Mouse (Mus musculus): ENCODE data around the gene Rnf123. TPM values are rescaled to one million over a fixed set of nuclear protein-coding genes. Genes with fewer than 3 reads are reported as not detected.
A peak's percentile ranks its signal among the peaks of the same experiment; 100 is the strongest.

Gene Rnf123
- polyA plus RNA-seq, 1 experiment: 20.9 TPM

GRCm38 (mm10) chr9:108065491-108066011 is 17.6 kb downstream of the Rnf123 start:
- Histone ChIP-seq H3K4me1 (ENCODE audit: control insufficient read depth, insufficient read depth, low read length) (no peaks in the 10 kb centered on the region), H3K27ac (ENCODE audit: insufficient read depth, low read length) (no peak overlapping the region), H3K36me3 (ENCODE audit: control insufficient read depth, insufficient read depth, low read length, poor library complexity, severe bottlenecking) (no peaks in the 10 kb centered on the region), H3K27me3 (ENCODE audit: control insufficient read depth, insufficient read depth, low read length, poor library complexity, severe bottlenecking) (no peaks in the 10 kb centered on the region), H3K9ac (ENCODE audit: low read depth, poor library complexity, severe bottlenecking) (no peak overlapping the region), H3K4me3 (ENCODE audit: low read depth, low read length) (no peak overlapping the region), H3K9me3 (replicated peaks; ENCODE audit: control insufficient read depth, insufficient read depth, low read length, poor library complexity, severe bottlenecking) (no peaks in the 10 kb centered on the region)
- TF ChIP-seq CTCF (IDR thresholded peaks at IDR 0.05; ENCODE audit: low read depth, low read length) (peak; percentile 82), POLR2A (IDR thresholded peaks at IDR 0.05; ENCODE audit: insufficient read depth, low read length) (no peak)

- Histone ChIP-seq H3K36me3 (ENCODE audit: control insufficient read depth, insufficient read depth, low read length, poor library complexity, severe bottlenecking) (no peaks in the 10 kb centered on the region), H3K27ac (ENCODE audit: insufficient read depth, low read length) (no peak overlapping the region), H3K9ac (ENCODE audit: low read depth, poor library complexity, severe bottlenecking) (no peak overlapping the region), H3K9me3 (replicated peaks; ENCODE audit: control insufficient read depth, insufficient read depth, low read length, poor library complexity, severe bottlenecking) (no peaks in the 10 kb centered on the region), H3K4me1 (ENCODE audit: control insufficient read depth, insufficient read depth, low read length) (no peaks in the 10 kb centered on the region), H3K4me3 (ENCODE audit: low read depth, low read length) (no peak overlapping the region), H3K27me3 (ENCODE audit: control insufficient read depth, insufficient read depth, low read length, poor library complexity, severe bottlenecking) (no peaks in the 10 kb centered on the region)
- no peak for TF ChIP-seq POLR2A (IDR thresholded peaks at IDR 0.05; ENCODE audit: insufficient read depth, low read length)
- no peak for TF ChIP-seq CTCF (IDR thresholded peaks at IDR 0.05; ENCODE audit: low read depth, low read length)
- TF ChIP-seq EP300 (IDR thresholded peaks at IDR 0.05; ENCODE audit: insufficient read depth, low read depth, low read length): no peak
Measured at GRCm38 (mm10) chr9:108063361-108063760, 19.8 kb downstream of the Rnf123 start.

- no peaks in the 10 kb centered on the region for H3K36me3 ChIP-seq (ENCODE audit: control insufficient read depth, insufficient read depth, low read length, poor library complexity, severe bottlenecking)
Measured at GRCm38 (mm10) chr9:108062142-108062541, 21.0 kb downstream of the Rnf123 start.

DNA sequence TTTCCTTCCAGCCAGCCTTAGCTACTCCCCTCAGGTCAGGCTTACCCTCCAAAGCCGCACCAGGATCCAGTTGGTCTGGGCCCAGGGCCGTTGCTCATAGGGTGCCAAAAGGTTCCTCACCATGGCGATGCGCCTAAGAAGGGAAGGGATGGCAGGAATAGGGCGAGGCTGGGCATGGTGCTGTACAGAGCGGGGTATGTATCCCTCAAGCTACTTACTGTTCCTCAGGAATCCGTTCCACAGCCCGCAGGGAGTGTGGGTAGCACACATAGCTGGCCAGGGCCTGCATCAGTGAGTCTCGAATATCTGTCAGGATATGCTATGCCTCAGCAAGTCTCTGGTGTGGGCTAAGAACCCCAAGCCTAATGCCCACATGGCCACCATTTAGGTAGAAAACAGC is 24.9 kb downstream of the Rnf123 start:
- TF ChIP-seq EP300 (IDR thresholded peaks at IDR 0.05; ENCODE audit: insufficient read depth, low read depth, low read length) (no peak), POLR2A (IDR thresholded peaks at IDR 0.05; ENCODE audit: insufficient read depth, low read length) (no peak), CTCF (IDR thresholded peaks at IDR 0.05; ENCODE audit: low read depth, low read length) (no peak)
- H3K4me1 ChIP-seq (ENCODE audit: control insufficient read depth, insufficient read depth, low read length): no peaks in the 10 kb centered on the region
- no peak overlapping the region for H3K9ac ChIP-seq (ENCODE audit: low read depth, poor library complexity, severe bottlenecking)
- H3K27ac ChIP-seq (ENCODE audit: insufficient read depth, low read length): no peak overlapping the region
- H3K36me3 ChIP-seq (ENCODE audit: control insufficient read depth, insufficient read depth, low read length, poor library complexity, severe bottlenecking): no peaks in the 10 kb centered on the region
- H3K9me3 ChIP-seq (replicated peaks; ENCODE audit: control insufficient read depth, insufficient read depth, low read length, poor library complexity, severe bottlenecking): no peaks in the 10 kb centered on the region
- no peaks in the 10 kb centered on the region for H3K27me3 ChIP-seq (ENCODE audit: control insufficient read depth, insufficient read depth, low read length, poor library complexity, severe bottlenecking)
- H3K4me3 ChIP-seq (ENCODE audit: low read depth, low read length): no peak overlapping the region

More at GRCm38 (mm10) chr9:108062142-108062541, 21.0 kb downstream of the Rnf123 start:
- Histone ChIP-seq H3K27me3 (ENCODE audit: control insufficient read depth, insufficient read depth, low read length, poor library complexity, severe bottlenecking) (no peaks in the 10 kb centered on the region), H3K4me1 (ENCODE audit: control insufficient read depth, insufficient read depth, low read length) (no peaks in the 10 kb centered on the region), H3K27ac (ENCODE audit: insufficient read depth, low read length) (no peak overlapping the region), H3K9ac (ENCODE audit: low read depth, poor library complexity, severe bottlenecking) (no peak overlapping the region), H3K9me3 (replicated peaks; ENCODE audit: control insufficient read depth, insufficient read depth, low read length, poor library complexity, severe bottlenecking) (no peaks in the 10 kb centered on the region), H3K4me3 (ENCODE audit: low read depth, low read length) (no peak overlapping the region)
- TF ChIP-seq POLR2A (IDR thresholded peaks at IDR 0.05; ENCODE audit: insufficient read depth, low read length) (no peak), CTCF (IDR thresholded peaks at IDR 0.05; ENCODE audit: low read depth, low read length) (no peak), EP300 (IDR thresholded peaks at IDR 0.05; ENCODE audit: insufficient read depth, low read depth, low read length) (no peak)

DNA sequence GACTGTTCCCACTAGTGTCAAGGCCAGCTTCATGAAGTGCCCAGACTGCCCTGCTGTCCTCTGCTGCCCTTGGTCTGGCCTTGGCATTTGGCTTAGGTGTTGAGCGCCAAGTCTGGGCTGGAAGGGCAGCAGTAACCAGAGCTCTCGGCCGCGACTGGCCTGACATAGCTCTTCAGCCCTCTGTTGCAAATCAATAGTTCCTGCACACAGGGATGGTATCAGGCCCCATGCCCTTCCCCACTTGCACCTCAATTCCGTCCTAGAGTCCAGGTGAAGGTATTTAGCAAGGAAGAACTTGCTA is 25.9 kb downstream of the Rnf123 start:
- H3K4me1 ChIP-seq (ENCODE audit: control insufficient read depth, insufficient read depth, low read length): no peaks in the 10 kb centered on the region
- H3K9ac ChIP-seq (ENCODE audit: low read depth, poor library complexity, severe bottlenecking): no peak overlapping the region
- H3K36me3 ChIP-seq (ENCODE audit: control insufficient read depth, insufficient read depth, low read length, poor library complexity, severe bottlenecking): no peaks in the 10 kb centered on the region
- H3K9me3 ChIP-seq (replicated peaks; ENCODE audit: control insufficient read depth, insufficient read depth, low read length, poor library complexity, severe bottlenecking): no peaks in the 10 kb centered on the region
- H3K27ac ChIP-seq (ENCODE audit: insufficient read depth, low read length): no peak overlapping the region
- TF ChIP-seq POLR2A (IDR thresholded peaks at IDR 0.05; ENCODE audit: insufficient read depth, low read length): no peak
- no peak overlapping the region for H3K4me3 ChIP-seq (ENCODE audit: low read depth, low read length)
- no peaks in the 10 kb centered on the region for H3K27me3 ChIP-seq (ENCODE audit: control insufficient read depth, insufficient read depth, low read length, poor library complexity, severe bottlenecking)

GRCm38 (mm10) chr9:108056361-108057261 is 26.5 kb downstream of the Rnf123 start:
- Histone ChIP-seq H3K36me3 (ENCODE audit: control insufficient read depth, insufficient read depth, low read length, poor library complexity, severe bottlenecking) (0 out of 2 replicates have a peak, but pooled peaks cover under 1% of the 10 kb centered on the region), H3K4me1 (ENCODE audit: control insufficient read depth, insufficient read depth, low read length) (no peaks in the 10 kb centered on the region), H3K9me3 (replicated peaks; ENCODE audit: control insufficient read depth, insufficient read depth, low read length, poor library complexity, severe bottlenecking) (no peaks in the 10 kb centered on the region), H3K9ac (ENCODE audit: low read depth, poor library complexity, severe bottlenecking) (no peak overlapping the region), H3K27ac (ENCODE audit: insufficient read depth, low read length) (no peak overlapping the region), H3K27me3 (ENCODE audit: control insufficient read depth, insufficient read depth, low read length, poor library complexity, severe bottlenecking) (no peaks in the 10 kb centered on the region), H3K4me3 (ENCODE audit: low read depth, low read length) (0 out of 2 replicates have a peak overlapping the region, but pooled peaks have one; percentile 9)
- TF ChIP-seq EP300 (IDR thresholded peaks at IDR 0.05; ENCODE audit: insufficient read depth, low read depth, low read length) (no peak), POLR2A (IDR thresholded peaks at IDR 0.05; ENCODE audit: insufficient read depth, low read length) (no peak), CTCF (IDR thresholded peaks at IDR 0.05; ENCODE audit: low read depth, low read length) (no peak)
